Mouse (Mus musculus) gastrocnemius, adult 8-10 months (tissue): Measurements from ENCODE around the gene Doc2b. TPM values are rescaled to one million over a fixed set of nuclear protein-coding genes. Genes with fewer than 3 reads are reported as not detected.

Experiments used
- DNase-seq, 2 experiments: peaks; one replicate each; pipeline ENCODE4 v3.0.0; 2022; ENCODE audit warnings: low spot score in 2 of 2
- total RNA-seq, 4 experiments: library from RNA; stranded (reverse); gene quantifications; 2 replicates each; pipeline ENCODE4 v1.2.4; 2022

Doc2b gene
- 1 to 10 TPM in 2 of 4 experiments, under 1 TPM in 2; 0.41 to 1.4 (median 0.78) TPM for total RNA-seq

DNA sequence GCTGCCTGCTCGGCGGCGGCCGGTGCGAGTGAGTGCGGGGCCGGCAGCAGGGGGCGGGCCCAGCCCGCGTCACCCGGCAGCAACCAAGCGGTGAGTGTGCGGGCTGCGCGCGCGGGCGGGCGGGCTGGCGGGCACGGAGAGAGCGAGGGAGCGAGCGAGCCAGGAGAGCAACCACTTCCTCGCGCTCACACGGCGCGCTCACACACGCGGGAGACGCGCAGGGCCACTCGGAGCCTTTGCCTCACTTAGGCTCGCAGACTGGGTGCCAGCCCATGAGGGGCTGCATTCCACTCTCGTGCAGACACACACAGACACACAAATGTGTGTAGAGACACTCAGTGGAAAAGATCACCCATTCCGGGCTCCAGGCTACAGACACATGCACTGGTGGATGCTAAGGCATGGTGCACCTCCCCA lies at the start of gene Doc2b:
TSS of gene Doc2b (minus strand) at position 21 of the 417 bp plus-strand sequence.
- DNase-seq: no peak

DNA sequence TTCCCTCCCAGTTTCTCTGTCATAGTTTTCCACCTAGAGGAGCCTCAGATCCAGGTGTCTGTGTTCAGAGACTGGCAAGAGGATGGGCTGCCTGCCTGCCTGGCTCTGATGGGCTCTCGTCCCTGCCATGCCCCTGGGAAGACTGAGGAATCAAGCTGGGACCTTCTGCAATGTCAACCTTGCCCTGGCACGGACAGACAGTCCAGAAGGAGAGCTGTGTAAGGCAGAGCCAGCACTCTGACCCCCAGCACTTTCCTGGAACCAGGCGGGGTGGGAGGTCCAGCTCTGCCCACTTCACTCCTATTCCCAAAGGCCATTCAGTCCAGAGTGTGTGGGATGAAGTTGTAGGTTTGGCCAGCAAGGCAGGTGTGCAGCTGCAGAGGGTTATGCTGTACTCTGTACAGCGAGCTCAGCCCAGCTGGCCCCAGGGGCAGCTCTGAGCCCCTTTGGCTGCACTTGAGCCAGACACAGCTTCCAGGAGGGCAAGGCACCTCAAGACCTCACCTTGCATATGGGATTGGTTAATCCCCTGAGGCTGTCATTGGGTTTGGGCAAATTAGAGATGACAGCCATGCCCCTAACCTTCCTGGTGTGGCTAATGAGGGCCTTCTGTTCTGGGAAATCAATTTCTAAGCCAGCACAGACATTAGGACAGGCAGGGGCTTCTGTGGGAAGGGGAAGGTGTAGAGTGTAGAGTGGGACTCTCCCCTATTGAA lies 47.2 kb upstream of the Doc2b start:
- DNase-seq: no peak

DNA sequence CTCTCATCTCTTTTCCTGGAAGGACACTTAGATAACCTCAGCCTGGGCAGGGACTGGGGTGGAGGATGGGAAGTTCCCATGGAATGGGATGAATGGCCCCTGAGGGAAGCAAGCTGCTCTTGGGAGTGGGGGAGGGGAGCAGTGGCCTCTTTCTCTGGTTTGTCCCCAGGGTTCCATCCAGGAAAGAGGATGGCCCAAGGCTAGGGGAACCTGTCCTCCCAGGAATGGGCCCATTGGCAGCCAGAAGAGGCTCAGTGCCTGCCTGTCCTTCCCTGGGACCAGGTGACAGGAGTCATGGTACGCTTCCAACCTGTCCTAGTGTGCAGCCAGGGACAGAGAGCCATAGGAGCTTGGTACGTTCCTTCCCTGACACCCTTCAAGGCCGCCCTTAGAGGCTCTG lies 45.7 kb upstream of the Doc2b start:
- no peak for DNase-seq

DNA sequence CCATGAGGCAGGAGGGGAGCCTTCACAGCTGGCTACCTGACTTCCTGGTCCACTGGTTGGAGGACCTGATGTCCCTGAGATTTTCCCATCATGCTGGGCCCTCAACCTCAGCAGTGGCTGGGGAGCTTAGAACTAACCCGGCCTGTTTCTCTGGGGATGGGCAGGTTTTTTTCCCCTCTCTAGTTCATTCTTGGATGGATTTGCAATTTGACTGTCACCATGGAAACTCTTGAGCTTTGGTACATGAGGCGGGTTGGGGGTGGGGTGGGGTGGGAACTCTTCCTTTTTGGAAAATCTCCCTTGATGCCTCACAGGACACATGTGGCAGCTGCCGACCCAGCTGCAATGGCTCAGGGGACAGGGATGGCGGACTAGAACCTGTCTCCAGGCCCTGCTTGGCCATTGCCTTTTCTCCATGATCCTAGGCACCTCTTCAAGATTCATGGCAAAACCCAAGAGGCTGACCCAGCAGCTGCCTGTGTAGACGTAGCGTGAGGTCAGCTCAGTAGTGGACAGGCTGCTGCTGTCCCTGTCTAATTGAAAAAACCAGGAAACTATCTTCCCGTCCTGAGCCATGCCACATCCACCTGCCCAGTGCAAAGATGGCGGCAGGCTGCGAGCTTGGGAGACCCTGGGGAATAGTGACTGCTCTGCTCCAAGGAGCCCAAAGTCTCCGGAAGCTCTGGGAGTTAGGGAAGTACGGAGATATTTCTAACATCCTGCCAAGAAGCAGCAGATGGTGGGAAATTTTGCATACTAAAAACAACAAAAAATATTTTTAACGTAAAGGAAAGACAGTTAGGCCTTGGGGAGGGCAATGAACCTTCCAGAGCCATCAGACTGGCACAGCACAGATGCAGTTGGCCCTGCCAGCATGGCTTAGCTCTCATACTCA lies 43.9 kb upstream of the Doc2b start:
- DNase-seq: no peak

DNA sequence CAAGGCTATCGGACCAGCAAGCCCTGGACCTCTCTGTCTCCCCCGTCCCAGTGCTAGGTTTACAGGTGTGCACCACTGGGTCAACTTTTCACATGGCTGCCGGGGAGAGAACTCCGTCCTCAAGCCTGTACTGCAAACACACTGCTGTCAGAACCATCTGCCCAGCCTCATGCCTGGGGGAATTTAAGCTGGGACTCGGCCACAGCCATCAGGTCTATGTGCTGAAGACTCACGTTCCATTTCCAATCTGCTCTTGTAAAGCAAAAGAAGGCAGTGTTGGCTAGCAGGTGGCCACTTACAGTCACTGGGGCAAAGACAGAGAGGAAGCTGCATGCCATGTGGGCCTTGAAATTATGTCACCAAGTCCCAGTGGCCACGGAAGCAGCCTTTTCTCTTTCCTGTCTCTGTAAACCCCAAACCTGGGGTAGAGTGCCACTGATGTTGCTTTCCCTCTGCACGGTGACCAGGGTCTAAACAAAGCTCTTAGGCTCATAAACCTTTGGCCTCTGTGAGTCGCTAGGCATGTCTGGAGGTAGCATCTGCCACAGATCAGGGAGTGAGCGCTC lies 43.1 kb upstream of the Doc2b start:
- no peak for DNase-seq

DNA sequence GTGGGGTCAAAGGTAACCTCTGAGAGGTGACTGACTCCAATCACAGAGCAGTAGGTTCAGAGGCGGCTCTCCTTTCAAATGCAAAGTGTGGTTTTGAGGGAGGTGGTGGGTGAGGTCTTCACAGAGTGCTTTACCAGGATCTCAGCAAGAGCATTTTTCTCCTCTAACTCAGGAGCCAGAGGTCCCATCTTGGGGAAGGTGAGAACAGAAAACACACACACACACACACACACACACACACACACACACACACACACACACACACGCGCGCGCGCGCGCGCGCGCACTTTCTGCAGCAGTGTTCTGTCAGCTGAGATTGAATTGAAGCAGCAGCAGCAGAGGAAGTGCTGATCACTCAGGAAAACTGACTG lies 40.4 kb upstream of the Doc2b start:
- no peak for DNase-seq

DNA sequence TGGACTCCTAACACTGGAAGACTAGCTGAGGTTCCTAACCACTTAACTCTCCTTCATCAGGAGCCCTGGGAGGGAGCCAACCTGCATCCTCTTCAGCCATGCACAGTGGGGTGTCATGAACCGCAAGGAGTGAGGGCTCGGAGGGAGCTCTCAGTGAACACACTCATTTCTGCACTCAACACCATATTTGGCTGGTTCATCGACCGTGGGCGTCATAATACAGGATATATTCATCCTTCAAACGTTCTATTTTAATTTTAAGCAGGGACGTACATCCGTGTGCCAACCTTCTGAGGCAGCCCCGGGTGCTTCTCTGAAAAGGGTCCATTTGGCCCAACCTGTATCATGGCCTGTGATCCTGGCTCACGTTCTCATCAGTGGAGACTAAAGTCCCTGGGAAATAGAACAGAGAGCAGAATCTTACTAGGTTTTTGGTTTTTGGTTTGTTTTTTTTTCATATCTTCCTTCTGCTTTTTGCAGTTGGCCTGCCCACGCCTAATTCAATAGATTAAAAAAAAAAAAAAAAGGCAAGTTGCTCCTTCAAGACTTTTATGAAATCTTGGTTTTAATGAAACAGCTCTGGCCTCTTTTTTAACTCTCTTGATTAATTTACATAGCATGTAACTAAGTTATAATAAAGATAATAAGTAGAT lies 39.9 kb upstream of the Doc2b start:
- no peak for DNase-seq

DNA sequence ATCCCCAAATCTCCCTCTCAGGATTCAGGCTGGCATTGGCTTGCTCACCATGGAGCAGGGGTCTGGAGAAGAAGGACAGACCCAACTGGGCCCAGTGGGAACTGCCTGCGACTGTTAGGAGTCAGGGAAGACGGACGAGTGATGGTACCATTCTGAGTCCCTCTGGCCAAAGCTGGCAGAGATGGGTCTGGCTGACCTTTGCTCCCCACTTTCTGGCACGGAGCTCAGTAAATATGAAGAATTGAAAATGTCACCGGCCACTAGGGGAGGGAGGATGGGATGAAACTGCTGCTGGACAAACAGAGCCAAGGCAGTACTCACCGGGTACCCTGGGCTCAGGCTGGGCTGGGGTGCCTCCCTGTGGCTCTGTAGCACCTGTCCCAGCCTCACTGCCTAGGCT lies 37.2 kb upstream of the Doc2b start:
- no peak for DNase-seq

DNA sequence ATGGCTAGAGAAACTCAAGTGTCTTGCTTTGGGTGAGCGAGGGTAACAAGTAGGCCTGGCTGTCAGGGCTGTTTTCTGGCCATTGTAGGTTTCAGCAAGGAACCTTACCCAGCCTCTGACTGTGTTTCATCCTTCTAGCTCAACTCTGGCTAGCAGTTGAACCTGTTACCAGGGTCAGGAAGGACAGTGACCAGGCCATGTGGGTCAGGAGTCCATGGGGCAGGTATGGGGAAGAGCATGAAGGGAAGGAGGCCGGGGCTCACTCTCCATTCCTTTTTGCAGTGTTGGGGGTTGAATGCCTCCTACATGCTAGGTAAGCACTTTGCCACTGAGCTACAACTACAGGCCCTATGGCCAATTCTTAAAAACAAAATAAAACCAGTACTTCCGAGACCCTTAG lies 34.5 kb upstream of the Doc2b start:
- no peak for DNase-seq

DNA sequence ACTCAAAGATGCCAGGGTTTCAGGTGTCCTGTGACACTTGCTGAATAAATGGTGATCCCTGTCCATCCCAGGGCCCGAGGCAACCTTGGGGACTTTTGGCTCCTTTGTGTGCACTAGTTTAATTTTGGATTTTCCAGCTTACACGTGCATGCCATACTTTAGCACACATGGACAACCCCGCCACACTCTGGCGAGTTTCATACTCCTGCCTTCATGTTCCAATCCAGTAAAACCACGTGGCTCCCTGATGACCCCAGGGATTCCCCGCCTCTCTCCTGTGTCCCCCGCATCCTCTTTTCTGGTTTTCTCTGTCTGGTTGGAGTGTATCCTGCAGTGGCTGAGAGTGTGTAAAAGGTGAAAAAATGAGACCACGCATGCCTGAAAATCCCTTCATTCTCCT lies 31.6 kb upstream of the Doc2b start:
- no peak for DNase-seq

DNA sequence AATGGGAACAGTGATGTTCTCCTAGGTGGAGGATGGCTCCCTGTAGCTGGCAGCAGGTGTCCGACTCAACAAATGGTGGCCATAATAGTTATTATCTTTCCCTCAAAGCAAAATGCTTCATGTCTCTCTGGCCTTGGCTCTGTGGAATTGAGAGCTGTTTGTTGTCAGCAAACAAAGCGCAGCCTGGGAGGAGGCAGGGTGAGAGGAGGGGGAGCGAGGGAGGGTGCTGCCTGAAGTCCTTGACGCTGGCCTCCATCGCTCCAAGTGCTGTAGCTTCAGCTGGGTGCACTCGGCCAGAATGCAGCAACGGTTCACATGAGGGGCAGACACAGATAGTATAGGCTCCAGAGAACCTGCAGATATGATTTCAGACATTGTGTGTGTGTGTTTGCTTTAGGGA lies 27.7 kb upstream of the Doc2b start:
- no peak for DNase-seq

DNA sequence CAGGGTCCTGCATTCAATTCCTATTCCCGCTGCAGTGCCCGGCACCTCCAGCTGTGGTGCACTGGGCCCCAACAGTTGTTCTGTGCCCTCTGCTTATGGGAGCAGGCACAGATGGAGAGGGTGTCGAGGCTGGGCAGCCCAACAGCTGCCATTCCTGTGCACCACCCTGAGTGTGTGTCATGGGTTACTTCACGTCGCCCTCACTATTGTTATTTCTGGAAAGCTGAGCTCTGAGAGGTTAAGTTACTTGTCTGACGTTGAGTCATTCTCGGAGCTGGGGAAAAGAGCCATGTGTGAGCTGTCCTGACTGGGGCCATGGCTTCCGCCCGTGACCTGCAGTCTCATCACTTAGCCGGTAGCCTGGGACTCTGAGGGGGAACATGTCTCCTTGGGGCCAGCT lies 17.2 kb upstream of the Doc2b start:
- no peak for DNase-seq

DNA sequence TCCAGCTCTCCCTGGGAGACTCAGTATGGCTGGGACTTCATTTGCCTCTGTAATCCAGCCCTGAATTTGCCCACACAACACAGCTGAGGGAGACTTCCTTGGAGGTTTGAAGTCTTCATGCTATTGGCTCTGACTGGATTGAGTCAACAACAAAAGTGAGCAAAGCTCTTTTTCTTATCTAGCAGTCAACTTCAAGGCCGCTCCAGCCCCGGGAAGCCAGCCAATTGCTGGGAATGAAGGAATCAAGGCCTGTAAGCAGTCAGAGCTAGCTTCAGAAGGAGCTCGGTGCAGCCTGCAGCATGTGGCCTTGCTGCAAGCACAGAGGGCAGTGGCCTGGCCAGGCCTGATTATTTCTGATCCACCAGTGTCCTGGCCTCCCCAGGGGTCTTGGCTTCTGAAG lies 16.1 kb upstream of the Doc2b start:
- peak; percentile 25 to 55 for DNase-seq

DNA sequence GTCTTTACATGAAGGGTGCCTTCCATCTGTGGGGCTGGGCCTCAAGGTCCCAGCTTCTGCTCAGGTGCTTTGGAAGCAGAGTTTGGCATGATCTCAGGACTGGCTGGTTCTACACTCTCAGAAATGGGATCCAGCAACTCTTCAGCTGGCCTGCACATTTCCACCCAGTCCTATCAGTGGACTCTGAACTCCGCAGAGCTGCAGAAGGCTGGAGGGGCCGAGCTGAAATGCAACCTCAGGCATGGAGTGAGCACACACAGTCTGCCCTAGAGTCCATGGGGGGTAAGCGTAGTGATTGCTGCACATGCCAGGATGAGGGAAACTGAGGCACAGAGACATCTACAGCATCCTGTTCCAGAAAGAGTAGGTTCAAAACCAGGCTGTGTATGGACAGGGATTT lies 14.7 kb upstream of the Doc2b start:
- DNase-seq: no peak

DNA sequence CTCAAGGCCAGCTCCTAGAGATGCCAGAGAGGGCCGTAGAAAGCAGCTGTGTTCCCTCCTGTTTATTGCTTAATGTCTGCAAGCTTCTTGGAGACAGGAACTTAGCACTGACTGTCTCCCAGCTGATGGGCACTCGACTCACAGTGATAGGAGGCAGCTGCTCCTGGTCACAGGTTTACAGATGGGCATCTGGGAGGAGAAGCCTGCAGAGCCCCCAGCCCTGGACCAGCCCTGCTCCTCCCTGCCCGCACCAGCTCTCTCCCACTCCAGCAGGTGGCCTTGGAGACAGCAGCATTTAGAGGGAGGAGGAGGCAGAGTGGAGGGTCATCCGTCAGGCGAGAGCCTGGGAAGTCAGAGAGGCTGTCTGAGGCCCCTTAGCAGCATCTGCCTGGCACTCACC lies 11.6 kb upstream of the Doc2b start:
- DNase-seq: no peak

DNA sequence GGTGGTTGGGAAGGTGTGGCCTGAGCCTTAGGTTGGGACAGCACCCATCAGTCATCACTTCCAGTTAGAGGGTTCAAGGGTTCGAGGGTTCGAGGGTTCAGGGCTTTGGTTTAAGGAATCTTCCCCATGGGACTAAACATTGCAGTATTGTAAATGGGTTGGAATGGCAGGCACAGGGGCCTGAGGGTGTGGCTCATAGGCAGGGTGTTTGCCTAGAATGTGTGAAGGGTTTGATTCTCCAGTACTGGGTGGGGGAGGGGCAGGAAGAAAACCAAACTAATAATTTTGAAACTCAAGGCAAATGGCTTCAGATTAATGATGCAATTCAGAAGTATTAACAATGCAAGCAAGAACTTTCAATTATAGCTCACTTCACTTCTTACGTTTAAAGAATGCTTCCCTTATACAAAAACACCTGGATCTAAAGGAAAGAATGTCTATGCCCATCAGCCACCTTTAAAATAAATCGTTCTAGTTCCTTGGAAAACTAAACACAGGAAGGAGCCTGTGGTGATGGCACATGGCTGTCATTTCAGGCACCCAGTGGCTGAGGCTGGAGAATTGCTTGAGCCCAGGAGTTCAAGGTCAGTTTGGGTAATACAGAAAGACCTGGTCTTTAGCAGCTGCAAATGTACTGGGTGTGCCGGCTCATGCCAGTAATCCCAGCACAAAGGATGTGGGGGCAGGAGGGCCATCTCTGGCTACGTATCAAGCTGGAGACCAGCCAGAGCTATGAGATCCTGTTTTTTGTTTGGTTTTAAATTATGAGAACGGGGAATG lies 6.1 kb upstream of the Doc2b start:
- DNase-seq: no peak

DNA sequence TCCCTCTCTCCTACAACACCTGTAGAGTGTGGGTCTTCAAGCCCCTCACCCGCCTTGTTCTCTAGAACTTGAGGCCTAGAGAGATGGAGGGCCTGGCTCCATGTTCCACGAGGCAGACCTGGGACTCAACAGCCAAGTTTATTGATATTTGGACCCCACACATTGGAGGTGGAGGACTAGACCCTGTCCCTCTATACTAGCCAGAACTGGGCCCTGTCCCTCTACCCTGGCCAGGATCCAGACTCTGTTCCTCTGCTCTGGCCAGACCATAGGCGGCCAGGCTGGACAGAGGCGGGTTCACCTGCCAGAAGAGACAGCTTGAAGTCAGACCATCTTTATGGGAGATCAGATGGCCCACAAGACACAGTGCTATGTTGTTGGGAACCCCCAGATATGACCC lies 5.5 kb upstream of the Doc2b start:
- no peak for DNase-seq

DNA sequence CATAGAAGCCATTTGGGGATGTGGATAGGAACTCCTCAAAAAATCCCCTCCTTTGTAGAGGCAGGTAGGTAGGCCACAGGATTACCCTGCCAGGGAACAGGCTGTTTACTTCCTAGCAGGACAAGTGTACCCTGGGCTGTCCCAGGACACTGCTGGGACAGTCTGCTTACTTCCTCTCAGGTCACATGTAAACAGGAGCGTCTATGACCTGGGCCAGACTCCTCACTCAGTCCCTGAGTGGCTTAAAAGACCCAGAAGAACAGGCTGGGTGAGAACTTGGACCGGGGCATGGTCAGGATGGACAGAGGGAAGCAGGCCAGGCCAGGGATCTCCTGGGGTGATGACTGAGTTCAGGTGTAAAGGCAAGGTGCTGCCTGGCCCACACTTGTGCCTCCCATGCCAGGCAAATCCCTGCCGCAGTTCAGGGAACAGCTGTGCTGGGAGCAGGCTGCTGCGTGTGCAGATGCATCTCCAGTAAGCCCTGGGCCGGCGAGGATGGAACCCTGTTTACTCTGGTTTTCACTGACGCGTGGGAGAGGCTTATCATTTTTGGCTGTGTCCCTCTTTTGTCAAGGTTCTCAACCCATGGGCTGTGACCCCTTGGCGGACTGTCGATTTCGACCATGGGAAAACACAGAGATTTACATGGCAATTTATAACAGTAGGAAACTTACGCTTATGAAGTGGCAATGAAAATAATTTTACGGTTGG lies 842 bp upstream of the Doc2b start:
- DNase-seq: no peak

DNA sequence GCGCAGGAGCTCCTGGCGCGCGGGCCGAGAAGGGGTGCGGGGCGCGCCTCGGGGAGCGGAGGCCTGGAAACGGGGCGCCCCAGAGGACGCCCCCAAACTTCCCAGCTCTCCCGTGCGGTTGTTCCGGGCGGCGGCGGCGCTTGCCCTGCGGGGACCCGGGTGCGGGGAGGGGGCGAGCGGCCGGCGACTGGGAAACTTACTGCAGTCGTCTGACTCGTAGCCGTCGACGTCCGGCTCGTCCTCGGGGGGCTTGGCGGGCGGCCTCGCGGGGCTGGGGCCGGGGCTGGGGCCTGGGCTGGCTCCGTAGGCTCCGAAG lies 570 bp downstream of the Doc2b start:
- DNase-seq: no peak

DNA sequence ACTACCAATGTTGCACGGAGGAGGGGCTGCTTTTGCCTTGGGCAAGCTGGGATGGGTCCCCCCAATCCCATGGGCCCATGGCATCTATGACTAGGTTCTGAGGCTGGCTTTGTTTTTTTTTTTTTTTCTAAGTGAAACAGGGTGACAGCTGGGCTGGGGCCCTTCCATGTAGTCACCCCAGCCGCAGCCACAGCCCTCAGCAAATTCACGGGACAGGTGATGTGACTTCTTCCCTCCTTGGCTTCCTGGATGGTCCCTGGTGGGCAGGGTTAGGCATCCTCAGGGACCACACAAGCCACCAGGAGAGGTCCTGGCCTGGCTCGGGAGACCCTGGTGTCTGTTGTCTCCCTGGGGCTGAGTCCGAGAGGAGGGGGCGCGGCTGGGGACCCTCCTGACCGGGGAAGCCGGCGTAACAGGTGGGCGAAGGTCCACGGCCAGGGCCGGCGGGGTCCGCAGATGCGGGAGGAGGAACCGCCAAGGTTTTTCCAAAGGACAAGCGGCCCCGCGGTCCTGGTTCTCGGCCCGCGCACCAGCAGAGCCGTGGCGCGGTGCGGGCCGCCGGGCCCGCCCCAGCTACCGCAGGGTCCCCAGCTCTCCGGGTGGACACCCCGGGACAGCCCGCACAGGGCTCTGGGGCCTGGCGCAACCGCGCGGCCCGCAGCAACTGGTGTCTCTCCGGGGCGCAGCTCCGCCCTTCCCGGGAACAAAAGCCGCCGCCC lies 1.1 kb downstream of the Doc2b start:
- no peak for DNase-seq
